Mouse (Mus musculus): ENCODE measurements around the gene Ino80d. TPM values are rescaled to one million over a fixed set of nuclear protein-coding genes. Genes with fewer than 3 reads are reported as not detected.

Ino80d gene
- polyA plus RNA-seq, 1 experiment from 2014 or later, result 15.1 TPM

DNA sequence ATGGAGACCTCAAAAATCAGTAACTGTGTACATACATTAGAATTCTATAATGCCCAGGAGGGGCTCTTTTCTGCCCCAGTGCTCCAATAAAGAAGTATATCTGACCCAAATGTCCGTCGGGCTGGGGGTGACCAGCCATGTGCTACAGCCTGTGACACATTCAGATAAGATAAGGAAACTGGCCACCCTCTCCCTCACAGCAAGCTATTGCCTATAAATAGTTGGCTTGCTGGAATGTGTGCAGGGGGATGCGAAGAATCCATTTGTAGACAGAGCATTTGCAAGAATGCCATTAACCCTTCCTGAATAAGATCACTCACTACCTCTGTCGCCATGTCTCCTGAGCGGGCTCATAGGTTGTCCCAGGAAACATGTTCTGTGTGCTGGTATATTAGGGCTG is 121.8 kb downstream of the Ino80d start:
- WGBS, result 29% methylated on average over 5 of the region's 5 CpGs
- no peak for TF ChIP-seq CTCF (IDR thresholded peaks at IDR 0.05; ENCODE audit: low read depth)
- peak; percentile 31 for DNase-seq
- Histone ChIP-seq H3K27ac (ENCODE audit: low read depth) (no peak overlapping the region), H3K4me2 (no peak overlapping the region), H3K9ac (no peak overlapping the region), H3K27me3 (ENCODE audit: insufficient read depth, low read length) (no peaks in the 10 kb centered on the region), H3K9me3 (ENCODE audit: low read depth, low read length) (no peaks in the 10 kb centered on the region), H3K4me1 (ENCODE audit: insufficient read depth) (no peaks in the 10 kb centered on the region), H3K4me3 (ENCODE audit: low read depth, low read length) (no peak overlapping the region), H3K36me3 (ENCODE audit: insufficient read depth) (no peaks in the 10 kb centered on the region)
- peak; percentile 62; the same call in 1 of the 2 replicates for ATAC-seq (ENCODE audit: insufficient read depth)

DNA sequence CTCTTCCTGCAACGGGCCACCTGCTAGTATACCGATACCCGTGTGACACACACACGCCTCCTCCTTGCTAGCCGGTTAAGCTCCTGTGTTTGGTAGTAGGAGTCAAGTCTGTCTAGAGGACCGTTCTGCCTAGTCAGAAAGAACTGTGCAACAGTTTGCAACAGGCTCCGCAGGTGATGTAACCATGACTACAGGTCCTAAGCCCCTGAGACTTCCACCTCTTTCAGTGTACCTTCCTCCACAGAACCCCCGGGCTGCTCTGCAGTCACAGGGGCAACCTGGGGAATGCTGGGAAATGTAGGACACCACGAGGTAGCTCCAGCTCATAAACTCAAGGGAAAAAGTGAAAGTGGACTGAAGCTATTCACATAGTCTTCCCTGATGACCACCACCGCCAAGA is 123.4 kb downstream of the Ino80d start:
- 74% methylated on average over 10 of the region's 10 CpGs for WGBS
- Histone ChIP-seq H3K36me3 (ENCODE audit: insufficient read depth) (no peaks in the 10 kb centered on the region), H3K4me2 (no peak overlapping the region), H3K4me3 (ENCODE audit: low read depth, low read length) (no peak overlapping the region), H3K4me1 (ENCODE audit: insufficient read depth) (no peaks in the 10 kb centered on the region), H3K9me3 (ENCODE audit: low read depth, low read length) (no peaks in the 10 kb centered on the region), H3K27ac (ENCODE audit: low read depth) (no peak overlapping the region), H3K9ac (no peak overlapping the region), H3K27me3 (ENCODE audit: insufficient read depth, low read length) (no peaks in the 10 kb centered on the region)
- no peak for TF ChIP-seq CTCF (IDR thresholded peaks at IDR 0.05; ENCODE audit: low read depth)
- ATAC-seq (ENCODE audit: insufficient read depth) (no peak; the same call in 1 of the 2 replicates), DNase-seq (no peak)

DNA sequence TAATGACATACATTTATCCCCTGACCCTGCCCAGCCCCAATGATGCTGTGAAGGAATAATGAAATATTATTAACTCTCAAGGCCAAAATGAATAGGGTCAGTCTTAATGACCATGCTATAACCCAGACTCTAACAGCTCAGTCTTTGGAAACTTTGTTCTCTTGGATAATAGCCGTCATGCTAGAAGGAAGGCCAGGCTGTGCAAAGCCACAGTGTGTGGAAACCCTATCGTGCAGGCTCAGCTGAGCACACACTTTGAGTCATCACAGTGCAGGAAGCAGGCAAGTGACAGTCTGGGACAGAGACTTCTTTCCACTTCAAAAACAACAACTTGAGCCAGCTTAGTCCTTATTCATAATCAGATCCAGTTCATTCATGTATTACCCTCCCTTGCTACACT is 126.9 kb downstream of the Ino80d start:
- no peaks in the 10 kb centered on the region for H3K9me3 ChIP-seq (ENCODE audit: low read depth, low read length)
- no peak for ATAC-seq (ENCODE audit: insufficient read depth)
- no peaks in the 10 kb centered on the region for H3K27me3 ChIP-seq (ENCODE audit: insufficient read depth, low read length)
- H3K4me2 ChIP-seq, result no peak overlapping the region
- H3K27ac ChIP-seq (ENCODE audit: low read depth), result no peak overlapping the region
- no peak for DNase-seq
- TF ChIP-seq CTCF (IDR thresholded peaks at IDR 0.05; ENCODE audit: low read depth), result no peak
- no peak overlapping the region for H3K9ac ChIP-seq
- no peaks in the 10 kb centered on the region for H3K4me1 ChIP-seq (ENCODE audit: insufficient read depth)
- no peaks in the 10 kb centered on the region for H3K36me3 ChIP-seq (ENCODE audit: insufficient read depth)
- 60% methylated on average over 2 of the region's 2 CpGs for WGBS
- H3K4me3 ChIP-seq (ENCODE audit: low read depth, low read length), result no peak overlapping the region

DNA sequence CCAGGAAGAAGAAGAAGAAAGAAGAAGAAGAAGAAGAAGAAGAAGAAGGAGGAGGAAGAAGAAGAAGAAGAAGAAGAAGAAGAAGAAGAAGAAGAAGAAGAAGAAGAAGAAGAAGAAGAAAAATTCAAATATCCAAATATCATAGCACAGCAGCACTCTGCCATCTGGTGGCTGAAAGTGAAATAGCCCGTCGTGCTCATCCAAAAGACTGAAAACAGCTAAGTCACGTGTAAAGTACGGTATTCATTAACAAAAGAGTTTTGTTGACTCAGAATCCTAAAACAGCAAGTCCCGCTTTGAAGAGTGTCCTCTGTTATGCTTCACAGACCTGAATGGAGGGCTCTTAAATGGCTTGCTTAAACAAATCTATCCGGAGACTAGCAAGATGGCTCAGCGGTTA is 128.2 kb downstream of the Ino80d start:
- Histone ChIP-seq H3K4me2 (peak overlapping the region; percentile 43), H3K9me3 (ENCODE audit: low read depth, low read length) (no peaks in the 10 kb centered on the region), H3K4me1 (ENCODE audit: insufficient read depth) (no peaks in the 10 kb centered on the region), H3K4me3 (ENCODE audit: low read depth, low read length) (no peak overlapping the region), H3K36me3 (ENCODE audit: insufficient read depth) (no peaks in the 10 kb centered on the region), H3K9ac (no peak overlapping the region), H3K27me3 (ENCODE audit: insufficient read depth, low read length) (no peaks in the 10 kb centered on the region), H3K27ac (ENCODE audit: low read depth) (no peak overlapping the region)
- DNase-seq (peak; percentile 91), ATAC-seq (ENCODE audit: insufficient read depth) (no peak)
- WGBS, result 15% methylated on average over 7 of the region's 7 CpGs
- peak; percentile 81 for TF ChIP-seq CTCF (IDR thresholded peaks at IDR 0.05; ENCODE audit: low read depth)

DNA sequence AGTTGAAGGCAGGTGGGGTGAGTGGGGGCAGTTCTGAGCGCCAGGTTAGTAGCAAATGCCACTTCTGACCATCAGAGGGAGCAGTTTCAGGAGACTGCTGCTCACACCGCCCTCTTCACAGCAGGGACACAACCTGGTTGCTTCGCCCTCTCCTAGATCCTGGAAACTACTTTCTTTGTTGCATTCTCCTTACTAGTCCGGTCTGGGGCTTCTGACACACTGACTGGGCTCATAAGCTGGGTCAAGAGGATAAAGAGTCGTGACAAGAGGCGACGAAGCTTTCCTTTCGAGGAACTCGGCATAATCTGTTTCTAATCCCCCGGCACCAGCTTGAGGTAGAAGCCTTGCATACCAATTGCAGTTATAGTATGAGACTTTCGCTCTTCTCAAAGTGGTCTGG is 129.9 kb downstream of the Ino80d start:
- TF ChIP-seq CTCF (IDR thresholded peaks at IDR 0.05; ENCODE audit: low read depth), result peak; percentile 67
- H3K27me3 ChIP-seq (ENCODE audit: insufficient read depth, low read length), result no peaks in the 10 kb centered on the region
- H3K36me3 ChIP-seq (ENCODE audit: insufficient read depth), result no peaks in the 10 kb centered on the region
- no peaks in the 10 kb centered on the region for H3K4me1 ChIP-seq (ENCODE audit: insufficient read depth)
- peak overlapping the region; percentile 25 for H3K4me2 ChIP-seq
- DNase-seq (peak; percentile 68), ATAC-seq (ENCODE audit: insufficient read depth) (no peak; the same call in 1 of the 2 replicates)
- H3K9me3 ChIP-seq (ENCODE audit: low read depth, low read length), result no peaks in the 10 kb centered on the region
- H3K4me3 ChIP-seq (ENCODE audit: low read depth, low read length), result no peak overlapping the region
- H3K27ac ChIP-seq (ENCODE audit: low read depth), result no peak overlapping the region
- H3K9ac ChIP-seq, result no peak overlapping the region
- 32% methylated on average over 11 of the region's 11 CpGs for WGBS

DNA sequence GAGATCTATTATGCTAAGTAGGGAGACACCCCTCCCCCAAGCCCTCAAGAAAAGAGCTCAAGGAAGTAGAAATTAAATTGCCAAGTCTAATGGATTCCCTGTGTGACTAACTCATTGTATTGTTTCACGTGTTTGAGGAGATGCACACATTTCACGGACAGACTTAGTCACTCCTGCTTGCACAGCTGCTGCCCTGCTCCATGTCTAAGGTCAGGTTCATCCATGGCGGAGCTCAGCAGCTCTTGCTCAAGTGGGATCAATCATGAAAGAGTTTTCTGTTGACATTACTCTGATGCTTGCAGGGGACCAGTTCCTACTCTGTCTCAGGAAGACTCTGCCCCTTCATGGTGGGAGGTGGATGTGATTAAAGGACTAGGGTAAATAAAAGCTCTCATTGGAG is 137.7 kb downstream of the Ino80d start:
- DNase-seq (no peak), ATAC-seq (ENCODE audit: insufficient read depth) (no peak)
- no peaks in the 10 kb centered on the region for H3K9me3 ChIP-seq (ENCODE audit: low read depth, low read length)
- TF ChIP-seq CTCF (IDR thresholded peaks at IDR 0.05; ENCODE audit: low read depth), result no peak
- no peak overlapping the region for H3K4me2 ChIP-seq
- WGBS, result 37% methylated on average over 3 of the region's 3 CpGs
- H3K9ac ChIP-seq, result no peak overlapping the region
- H3K4me3 ChIP-seq (ENCODE audit: low read depth, low read length), result no peak overlapping the region
- no peaks in the 10 kb centered on the region for H3K36me3 ChIP-seq (ENCODE audit: insufficient read depth)
- no peaks in the 10 kb centered on the region for H3K27me3 ChIP-seq (ENCODE audit: insufficient read depth, low read length)
- H3K27ac ChIP-seq (ENCODE audit: low read depth), result no peak overlapping the region
- no peaks in the 10 kb centered on the region for H3K4me1 ChIP-seq (ENCODE audit: insufficient read depth)

DNA sequence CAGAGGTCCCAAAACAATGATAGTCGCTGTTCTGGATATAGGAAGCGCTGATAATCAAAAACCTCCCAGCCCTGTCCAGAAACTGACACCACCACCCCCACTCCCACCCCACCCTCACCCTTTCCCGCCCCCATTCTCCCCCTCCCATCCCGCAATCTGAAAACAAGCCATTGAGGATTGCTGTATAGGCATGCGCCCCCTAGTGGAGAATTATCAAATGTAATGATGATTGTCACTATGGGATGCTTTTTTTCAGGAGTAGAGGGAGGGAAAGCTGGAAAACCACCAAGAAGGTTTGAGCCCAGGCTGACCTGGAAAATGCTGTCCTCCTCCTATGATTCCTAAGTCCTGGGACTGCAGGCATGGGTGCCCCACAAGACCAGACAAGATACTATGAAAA is 147.6 kb downstream of the Ino80d start:
- Histone ChIP-seq H3K4me3 (ENCODE audit: low read depth, low read length) (no peak overlapping the region), H3K9ac (no peak overlapping the region), H3K9me3 (ENCODE audit: low read depth, low read length) (no peaks in the 10 kb centered on the region), H3K27me3 (ENCODE audit: insufficient read depth, low read length) (no peaks in the 10 kb centered on the region), H3K36me3 (ENCODE audit: insufficient read depth) (no peaks in the 10 kb centered on the region), H3K27ac (ENCODE audit: low read depth) (no peak overlapping the region), H3K4me2 (no peak overlapping the region), H3K4me1 (ENCODE audit: insufficient read depth) (no peaks in the 10 kb centered on the region)
- DNase-seq, result peak; percentile 81
- no peak for ATAC-seq (ENCODE audit: insufficient read depth)
- peak; percentile 70 for TF ChIP-seq CTCF (IDR thresholded peaks at IDR 0.05; ENCODE audit: low read depth)
- 21% methylated on average over 5 of the region's 5 CpGs for WGBS

DNA sequence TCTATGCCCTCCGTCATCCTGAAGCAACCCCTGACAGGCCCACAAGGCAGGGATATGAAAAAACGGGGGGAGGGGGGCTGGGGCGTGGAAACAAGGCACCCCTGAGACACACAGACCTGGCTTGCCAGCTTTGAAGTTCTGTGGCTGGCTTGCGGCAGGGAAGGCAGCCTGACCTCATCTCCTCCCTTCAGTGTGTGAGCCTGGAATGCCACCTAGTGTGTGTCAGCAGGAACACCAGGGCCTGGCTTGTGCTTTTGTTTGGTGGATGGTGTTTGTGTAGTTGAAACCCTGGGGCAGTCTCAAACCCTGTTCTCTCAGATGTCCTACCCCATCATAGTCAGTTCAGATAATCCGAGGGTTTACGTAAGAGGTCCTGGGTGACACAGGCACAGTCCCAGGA is 150.2 kb downstream of the Ino80d start:
- Histone ChIP-seq H3K4me2 (no peak overlapping the region), H3K36me3 (ENCODE audit: insufficient read depth) (no peaks in the 10 kb centered on the region), H3K9me3 (ENCODE audit: low read depth, low read length) (no peaks in the 10 kb centered on the region), H3K9ac (no peak overlapping the region), H3K27ac (ENCODE audit: low read depth) (no peak overlapping the region), H3K27me3 (ENCODE audit: insufficient read depth, low read length) (no peaks in the 10 kb centered on the region), H3K4me1 (ENCODE audit: insufficient read depth) (no peaks in the 10 kb centered on the region), H3K4me3 (ENCODE audit: low read depth, low read length) (no peak overlapping the region)
- WGBS, result 12% methylated on average over 6 of the region's 6 CpGs
- DNase-seq (peak; percentile 90), ATAC-seq (ENCODE audit: insufficient read depth) (peak; percentile 86)
- peak; percentile 98 for TF ChIP-seq CTCF (IDR thresholded peaks at IDR 0.05; ENCODE audit: low read depth)

All from lung, embryonic 14.5 days (tissue).